Mouse (Mus musculus): ENCODE data around the gene Stk11ip.

The Stk11ip gene

DNA sequence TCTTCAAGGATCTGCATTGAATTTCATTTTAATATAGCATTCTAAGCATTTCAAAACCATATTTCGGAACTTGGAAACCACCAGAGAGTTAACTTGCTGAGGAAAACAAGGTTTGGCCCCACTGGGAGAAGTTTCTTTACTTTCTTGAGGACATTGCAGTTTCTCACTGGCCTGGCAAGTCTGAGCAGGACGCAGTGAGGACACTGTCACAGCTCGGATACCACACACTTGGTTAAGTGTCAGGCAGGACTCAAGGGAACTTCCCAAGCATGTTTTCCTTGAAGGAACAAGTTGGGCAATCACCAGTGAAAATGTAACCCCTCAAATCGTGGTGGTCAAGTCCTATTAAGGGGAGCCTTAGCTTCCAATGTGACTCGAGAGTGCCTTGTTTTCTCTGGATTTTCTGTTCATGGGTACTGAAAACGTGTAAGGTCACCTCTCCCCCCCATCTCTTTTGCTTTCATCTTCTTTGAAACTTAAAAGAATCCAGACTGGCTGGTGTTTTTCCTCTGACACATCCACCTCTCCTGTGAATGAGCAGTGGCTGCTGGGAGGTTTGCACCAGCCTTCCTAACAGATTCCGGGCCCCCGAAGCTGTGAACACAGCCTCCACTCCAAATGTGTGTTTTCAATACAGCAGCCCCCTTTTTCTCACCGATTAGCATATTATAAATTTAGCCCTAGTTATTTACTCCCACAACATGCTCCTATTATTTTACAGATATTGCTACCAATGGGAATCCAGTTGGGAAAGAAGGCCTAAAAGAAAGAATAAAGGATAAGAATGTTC is 16.9 kb upstream of the Stk11ip start:
- DNase-seq (ENCODE audit: low read depth, low spot score) = no peak

DNA sequence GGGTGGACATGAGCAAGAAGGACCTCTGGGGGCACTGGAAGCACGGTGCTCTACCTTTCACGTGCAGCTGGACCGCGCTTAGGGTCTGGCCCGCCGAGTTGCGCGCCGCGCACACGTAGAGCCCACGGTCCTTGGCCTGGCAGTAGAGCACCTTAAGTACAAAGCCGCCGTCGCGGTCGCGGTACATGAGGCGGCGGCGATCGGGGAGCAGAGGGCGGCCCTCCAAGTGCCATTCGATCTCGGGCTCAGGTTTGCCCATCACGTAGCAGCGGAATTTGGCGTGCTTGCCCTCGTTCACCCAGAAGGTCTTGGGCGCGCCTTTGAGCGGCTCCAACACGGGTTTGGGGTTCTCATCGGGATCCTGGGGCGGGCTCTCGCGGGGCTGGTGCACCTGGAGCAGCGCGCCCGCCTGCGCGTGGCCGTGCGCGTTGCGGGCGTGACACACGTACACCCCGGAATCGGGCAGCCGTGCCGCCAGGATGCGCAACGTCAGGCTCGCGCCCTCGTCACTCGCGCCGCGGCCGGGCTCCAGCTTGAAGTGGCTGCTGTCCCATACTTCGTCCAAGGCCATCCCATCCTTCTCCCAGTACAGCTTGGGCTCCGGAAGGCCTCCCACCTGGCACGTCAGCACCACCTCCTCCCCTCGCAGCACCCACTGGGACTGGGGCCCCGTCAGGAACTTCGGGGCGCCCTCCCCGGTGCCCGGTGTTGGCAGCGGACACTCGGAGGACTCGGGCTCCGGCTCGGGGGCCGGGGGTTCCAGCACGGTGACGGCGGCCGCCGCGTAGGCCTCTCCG is 16.0 kb upstream of the Stk11ip start:
- DNase-seq (ENCODE audit: low read depth, low spot score) = peak; percentile 51

- peak; percentile 86 for DNase-seq (ENCODE audit: low read depth, low spot score)
These were observed 15.1 kb upstream of the Stk11ip start, which contains the start of gene Obsl1 for GRCm38 (mm10) chr1:75505956-75506831. TSS of gene Obsl1 (minus strand) at chr1:75506452.

DNA sequence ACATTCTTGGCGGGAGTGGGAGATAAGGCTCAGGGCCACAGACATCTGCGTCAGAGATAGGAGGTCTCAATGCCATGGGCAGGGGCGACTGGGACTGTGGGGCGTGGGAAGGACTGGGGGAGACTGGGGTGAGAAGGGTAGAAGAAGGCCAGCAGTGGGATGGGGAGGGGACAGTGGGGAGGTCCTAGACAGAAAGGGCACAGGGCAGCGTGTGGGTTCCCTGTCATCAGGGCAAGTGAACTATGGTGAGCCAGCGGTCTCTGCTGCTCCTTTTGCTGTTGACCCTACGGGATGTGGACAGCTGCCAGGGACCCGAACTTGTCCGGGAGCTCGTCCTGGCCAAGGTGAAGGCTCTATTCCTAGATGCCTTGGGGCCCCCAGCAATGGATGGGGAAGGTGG is 14.3 kb upstream of the Stk11ip start, which contains the start of gene Inha:
TSS of gene Inha (plus strand) at position 72 of the 400 bp plus-strand sequence.
- no peak for DNase-seq (ENCODE audit: low read depth, low spot score)

DNA sequence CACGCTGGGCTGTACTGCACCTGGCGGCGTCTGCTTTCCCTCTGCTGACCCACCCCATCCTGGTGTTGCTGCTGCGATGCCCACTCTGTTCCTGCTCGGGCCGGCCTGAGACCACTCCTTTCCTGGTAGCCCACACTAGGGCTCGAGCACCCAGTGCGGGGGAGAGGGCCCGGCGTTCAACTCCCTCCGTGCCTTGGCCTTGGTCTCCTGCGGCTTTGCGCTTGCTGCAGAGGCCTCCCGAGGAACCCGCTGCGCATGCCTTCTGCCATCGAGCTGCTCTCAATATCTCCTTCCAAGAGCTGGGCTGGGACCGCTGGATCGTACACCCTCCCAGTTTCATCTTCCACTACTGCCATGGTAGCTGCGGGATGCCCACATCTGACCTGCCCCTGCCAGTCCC is 11.7 kb upstream of the Stk11ip start:
- no peak for DNase-seq (ENCODE audit: low read depth, low spot score)

DNA sequence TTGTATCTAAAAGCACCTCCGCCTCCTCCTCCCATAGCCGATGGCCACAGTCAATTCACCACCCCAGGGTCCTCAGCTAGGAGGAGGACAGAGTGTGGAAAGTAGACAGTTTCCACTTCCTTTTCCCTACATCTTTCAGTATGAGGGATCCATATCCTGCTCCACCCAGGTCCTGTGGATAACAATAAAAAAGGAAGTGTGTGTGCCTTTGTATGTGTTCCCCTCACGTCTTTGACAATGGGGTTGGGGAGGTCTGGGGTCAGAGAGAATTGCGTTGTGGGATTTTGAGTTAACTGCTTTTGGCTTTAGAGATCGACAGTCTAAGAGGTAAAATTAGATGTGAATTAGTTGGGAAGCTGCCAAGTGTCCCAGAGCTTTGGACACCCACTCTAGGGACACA is 11.2 kb upstream of the Stk11ip start:
- no peak for DNase-seq (ENCODE audit: low read depth, low spot score)

GRCm38 (mm10) chr1:75511437-75512210 is 9.7 kb upstream of the Stk11ip start:
- DNase-seq (ENCODE audit: low read depth, low spot score) = peak; percentile 46

GRCm38 (mm10) chr1:75512550-75512949 is 8.8 kb upstream of the Stk11ip start:
- DNase-seq (ENCODE audit: low read depth, low spot score) = no peak

- DNase-seq (ENCODE audit: low read depth, low spot score) = no peak
These were observed 4.5 kb upstream of the Stk11ip start for GRCm38 (mm10) chr1:75516703-75517380.

DNA sequence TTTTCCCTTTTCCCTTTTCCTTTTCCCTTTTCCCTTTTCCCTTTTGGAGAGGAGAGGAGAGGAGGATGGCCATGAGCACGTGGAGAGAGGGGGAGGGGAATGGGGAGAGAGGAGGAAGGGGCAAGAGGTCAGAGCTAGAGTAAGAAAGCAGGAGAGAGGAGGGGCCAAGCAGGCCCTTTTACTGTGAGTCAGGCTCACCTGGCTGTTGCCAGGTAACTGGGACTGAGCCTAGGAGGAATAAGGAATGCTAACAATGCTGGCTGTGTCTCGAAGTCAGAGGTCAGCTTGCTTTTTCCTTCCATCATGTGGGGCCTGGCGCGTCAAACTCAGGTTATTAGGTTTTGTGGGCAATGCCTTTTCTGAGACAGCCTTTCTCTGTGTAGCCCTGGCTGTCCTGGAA is 3.3 kb upstream of the Stk11ip start:
- peak; percentile 16 for DNase-seq (ENCODE audit: low read depth, low spot score)

- no peak for DNase-seq (ENCODE audit: low read depth, low spot score)
These were observed 2.9 kb upstream of the Stk11ip start for GRCm38 (mm10) chr1:75518427-75518826.

DNA sequence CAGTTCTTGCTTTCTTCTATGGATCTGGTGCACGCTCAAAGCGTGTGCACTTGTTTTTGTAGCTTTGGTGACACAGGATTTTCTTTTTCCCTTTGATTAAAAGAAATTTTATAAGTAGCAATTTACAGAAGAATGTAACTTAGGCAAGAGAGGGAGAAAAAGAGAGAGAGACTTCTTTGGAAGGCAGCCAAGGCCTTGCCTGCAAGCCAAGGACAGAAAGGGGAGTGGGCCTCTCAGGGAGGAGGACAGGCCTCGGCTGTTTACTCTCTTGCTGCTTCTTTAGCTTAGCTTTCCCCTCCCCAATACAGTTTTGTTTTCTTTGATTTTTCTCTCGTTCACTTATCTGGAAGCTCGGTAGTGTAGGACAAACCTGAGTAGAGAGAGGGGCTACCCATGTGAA is 1.8 kb upstream of the Stk11ip start:
- DNase-seq (ENCODE audit: low read depth, low spot score) = no peak

GRCm38 (mm10) chr1:75524679-75525078 is 3.4 kb downstream of the Stk11ip start:
- no peak for DNase-seq (ENCODE audit: low read depth, low spot score)

DNA sequence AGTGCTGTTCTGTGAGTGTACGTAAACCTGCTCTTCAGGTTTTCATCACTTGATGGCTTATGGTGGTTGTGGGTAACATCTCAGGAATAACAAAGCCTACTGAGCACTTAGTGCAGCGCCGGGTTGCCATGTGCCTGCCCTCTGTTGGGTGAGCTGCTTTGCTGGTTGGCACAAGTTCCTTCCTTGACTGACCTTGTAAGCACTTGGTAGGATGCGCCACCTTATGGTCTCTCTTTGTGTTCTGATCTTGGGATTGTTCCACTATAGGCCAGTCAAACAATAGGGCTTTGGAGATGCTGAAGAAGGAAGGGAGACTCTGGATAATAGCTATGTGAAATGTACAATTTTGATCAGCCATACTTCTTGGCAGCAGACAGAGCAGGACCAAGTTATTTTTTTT is 9.2 kb downstream of the Stk11ip start:
- no peak for DNase-seq (ENCODE audit: low read depth, low spot score)

- DNase-seq (ENCODE audit: low read depth, low spot score) = no peak
These were observed 11.2 kb downstream of the Stk11ip start for GRCm38 (mm10) chr1:75532280-75533172.

DNA sequence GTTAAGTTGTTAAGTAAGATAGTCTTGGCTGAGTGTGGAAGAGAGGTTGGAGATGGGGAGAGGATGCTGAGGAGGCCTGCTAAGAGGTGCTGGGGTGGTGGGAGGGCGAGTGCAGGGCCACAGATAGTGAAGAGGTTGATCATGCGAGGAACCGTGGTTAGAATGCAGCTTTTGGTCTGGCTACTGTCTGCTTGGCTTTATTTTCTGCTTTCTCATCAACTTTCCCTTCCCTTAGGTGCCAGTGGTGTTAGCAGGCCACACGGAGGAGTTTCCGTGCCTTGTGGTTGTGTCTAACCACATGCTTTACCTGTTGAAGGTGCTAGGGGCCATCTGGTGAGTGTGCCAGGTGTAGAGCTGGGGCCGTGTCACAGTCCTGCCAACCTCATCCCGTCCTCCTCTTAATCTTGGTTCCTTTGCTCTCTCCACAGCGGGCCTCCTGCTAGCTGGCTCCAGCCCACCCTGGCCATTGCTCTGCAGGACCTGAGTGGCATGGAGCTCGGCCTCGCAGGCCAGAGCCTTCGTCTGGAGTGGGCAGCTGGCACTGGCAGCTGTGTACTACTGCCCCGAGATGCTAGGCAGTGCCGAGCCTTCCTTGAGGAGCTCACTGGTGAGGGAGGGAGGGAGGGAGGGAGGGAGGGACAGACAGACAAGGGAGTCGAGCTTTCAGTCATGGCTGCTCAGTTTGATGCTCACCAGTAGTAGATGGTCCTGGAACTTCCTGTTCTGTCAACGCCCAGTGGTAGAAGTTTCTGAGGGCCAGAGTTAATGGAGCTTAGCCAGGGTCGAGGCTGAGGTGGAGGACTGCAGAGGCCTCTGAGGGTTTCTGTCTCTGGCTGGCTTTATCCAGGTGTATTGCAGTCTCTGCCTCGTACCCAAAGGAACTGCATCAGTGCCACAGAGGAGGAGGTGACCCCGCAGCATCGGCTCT is 12.3 kb downstream of the Stk11ip start:
- no peak for DNase-seq (ENCODE audit: low read depth, low spot score)

GRCm38 (mm10) chr1:75537587-75537986 is 16.3 kb downstream of the Stk11ip start:
- no peak for DNase-seq (ENCODE audit: low read depth, low spot score)

DNA sequence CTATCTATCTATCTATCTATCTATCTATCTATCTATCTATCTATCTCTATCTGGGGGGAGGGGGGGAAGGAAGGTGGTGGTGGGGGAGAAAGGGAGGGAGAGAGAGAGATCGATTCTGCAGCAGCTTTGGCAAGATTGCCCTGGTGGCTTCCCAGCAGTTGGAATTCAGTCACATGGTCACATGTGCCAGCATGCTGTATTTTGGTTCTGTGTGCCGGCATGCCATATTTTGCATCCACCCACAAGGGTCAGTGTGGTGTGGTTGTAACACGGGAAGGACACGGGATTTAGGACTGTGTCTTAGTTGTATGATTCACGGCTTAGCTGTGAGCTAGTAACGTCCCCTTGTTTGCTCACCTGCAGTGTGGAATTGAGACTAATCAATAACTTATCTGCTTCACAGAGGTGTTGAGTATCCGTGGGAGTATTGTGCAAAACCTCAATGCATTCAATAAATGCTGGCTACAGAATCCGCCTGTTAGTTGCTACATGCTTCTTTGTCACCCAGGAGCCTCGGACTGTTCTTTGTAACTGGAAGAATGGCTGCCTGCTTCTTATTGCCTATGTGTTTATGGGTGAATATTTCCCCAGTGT is 17.4 kb downstream of the Stk11ip start:
- no peak for DNase-seq (ENCODE audit: low read depth, low spot score)

Data from forelimb bud, embryonic 11.5 days (tissue).